Mouse (Mus musculus) heart, adult 2 months (tissue): ENCODE measurements around the gene Nme3. TPM values are rescaled to one million over a fixed set of nuclear protein-coding genes. Genes with fewer than 3 reads are reported as not detected.

Experiments used
- DNase-seq, 2 experiments: peaks; one replicate each; pipeline ENCODE4 v3.0.0; 2021
- H3K27ac ChIP-seq: fragments of 200-600 bp; 2 replicates; pipeline ENCODE4 v1.8.1; 2022
- H3K27me3 ChIP-seq: fragments of 200-500 bp; 2 replicates; pipeline ENCODE4 v1.6.1; 2012; ENCODE audit warnings: mild to moderate bottlenecking, low read length, inconsistent platforms, mixed read lengths; ENCODE audit not compliant: control insufficient read depth, insufficient read depth
- H3K36me3 ChIP-seq: fragments of 200-500 bp; 2 replicates; pipeline ENCODE4 v1.6.1; 2012; ENCODE audit warnings: low read length, inconsistent platforms; ENCODE audit not compliant: control insufficient read depth, insufficient read depth
- H3K4me1 ChIP-seq: fragments of 200-500 bp; 2 replicates; pipeline ENCODE4 v1.6.1; 2011; ENCODE audit warnings: low read length; ENCODE audit not compliant: control insufficient read depth, insufficient read depth
- H3K4me3 ChIP-seq: fragments of 200-600 bp; 2 replicates; pipeline ENCODE4 v1.8.1; 2022
- H3K79me2 ChIP-seq: fragments of 200-500 bp; replicated peaks from 2 replicates; pipeline ENCODE4 v1.6.1; 2012; ENCODE audit warnings: mild to moderate bottlenecking, inconsistent platforms, low read length, moderate library complexity, mixed read lengths; ENCODE audit not compliant: control insufficient read depth, insufficient read depth
- H3K9ac ChIP-seq: fragments of 200-500 bp; 2 replicates; pipeline ENCODE4 v1.6.1; 2012; ENCODE audit warnings: low read depth, mild to moderate bottlenecking, control low read depth, inconsistent platforms, low read length, mixed read lengths
- CTCF ChIP-seq: fragments of 200-600 bp; IDR thresholded peaks from 2 replicates; pipeline ENCODE4 v1.8.1; 2022; ENCODE audit warnings: antibody characterized with exemption, mild to moderate bottlenecking, moderate library complexity
- EP300 ChIP-seq: fragments of 200-500 bp; IDR thresholded peaks from 2 replicates; pipeline ENCODE4 v1.6.1; 2011; ENCODE audit warnings: low read depth, low read length, control low read depth; ENCODE audit not compliant: insufficient read depth
- POLR2A ChIP-seq: fragments of 200-500 bp; IDR thresholded peaks from 2 replicates; pipeline ENCODE4 v1.6.1; 2011; ENCODE audit warnings: mild to moderate bottlenecking, low read depth, low read length, control low read depth; ENCODE audit not compliant: insufficient read depth
- WGBS: fragments of 180-500 bp; shearing (Covaris S2); methylation state at CpG from one replicate; pipeline ENCODE4 v1.1.7; 2018; 5-methylcytosine and 5-hydroxymethylcytosine counted together
- intact Hi-C: fragments of 180-260 bp; cut with DNase I; formaldehyde crosslinking; loops from one replicate; pipeline ENCODE4 v1.15.1; 2025
- polyA plus RNA-seq: library from polyadenylated mRNA; depleted of rRNA; stranded (reverse); fragments of >200 nt; gene quantifications from 2 replicates; pipeline ENCODE4 v1.2.3, GENCODE M21; 2012
- total RNA-seq, 2 experiments: library from RNA; stranded (reverse); gene quantifications; 2 replicates each; pipeline ENCODE4 v1.2.3; 2021

Gene Nme3
- total and polyA plus RNA-seq, 3 experiments: 30.7 to 46.4 (median 37.7) TPM

GRCm38 (mm10) chr17:24923246-24923645 lies 26.9 kb downstream of the Nme3 start:
- Histone ChIP-seq H3K9ac (no peak overlapping the region), H3K4me3 (no peak overlapping the region), H3K27me3 (no peaks in the 10 kb centered on the region), H3K4me1 (no peaks in the 10 kb centered on the region), H3K27ac (no peak overlapping the region), H3K36me3 (peaks cover 3% of the 10 kb centered on the region), H3K79me2 (peaks cover 2% of the 10 kb centered on the region)
- 80% methylated on average over 1 of the region's 1 CpGs for WGBS
- intact Hi-C loops: no loop called here
- TF ChIP-seq POLR2A (no peak), CTCF (no peak), EP300 (no peak)
- DNase-seq: no peak

- H3K36me3 ChIP-seq: peaks cover 7% of the 10 kb centered on the region
- H3K9ac ChIP-seq: no peak overlapping the region
- DNase-seq: no peak
- peaks cover 3% of the 10 kb centered on the region for H3K79me2 ChIP-seq
- H3K4me3 ChIP-seq: no peak overlapping the region
- H3K27me3 ChIP-seq: no peaks in the 10 kb centered on the region
- TF ChIP-seq CTCF (no peak), EP300 (no peak), POLR2A (no peak)
- no peak overlapping the region for H3K27ac ChIP-seq
- intact Hi-C loops: no loop called here
- H3K4me1 ChIP-seq: peaks cover 3% of the 10 kb centered on the region
- 50% methylated on average over 1 of the region's 1 CpGs for WGBS
These were observed 33.2 kb downstream of the Nme3 start for GRCm38 (mm10) chr17:24929506-24929905.

GRCm38 (mm10) chr17:24932431-24932830 lies 36.1 kb downstream of the Nme3 start:
- peaks cover 7% of the 10 kb centered on the region for H3K4me1 ChIP-seq
- intact Hi-C loops: no loop called here
- 89% methylated on average over 4 of the region's 4 CpGs for WGBS

GRCm38 (mm10) chr17:24933163-24933562 lies 36.9 kb downstream of the Nme3 start:
- no peak for DNase-seq
- peaks cover 7% of the 10 kb centered on the region for H3K4me1 ChIP-seq
- no peak overlapping the region for H3K4me3 ChIP-seq
- WGBS: 55% methylated on average over 4 of the region's 4 CpGs
- no peaks in the 10 kb centered on the region for H3K27me3 ChIP-seq
- H3K79me2 ChIP-seq: peaks cover 4% of the 10 kb centered on the region
- intact Hi-C loops: no loop called here
- H3K27ac ChIP-seq: no peak overlapping the region
- H3K9ac ChIP-seq: no peak overlapping the region
- H3K36me3 ChIP-seq: peaks cover 4% of the 10 kb centered on the region; the same call in 1 of the 2 replicates
- TF ChIP-seq CTCF (no peak), EP300 (no peak), POLR2A (no peak)

More at GRCm38 (mm10) chr17:24932431-24932830, 36.1 kb downstream of the Nme3 start:
- no peak for TF ChIP-seq CTCF
- TF ChIP-seq POLR2A: no peak
- no peak for TF ChIP-seq EP300
- Histone ChIP-seq H3K4me3 (no peak overlapping the region), H3K79me2 (peaks cover 6% of the 10 kb centered on the region), H3K27me3 (no peaks in the 10 kb centered on the region), H3K9ac (no peak overlapping the region), H3K36me3 (peaks cover 4% of the 10 kb centered on the region), H3K27ac (no peak overlapping the region)
- DNase-seq: no peak

- Histone ChIP-seq H3K27me3 (no peaks in the 10 kb centered on the region), H3K79me2 (peaks cover 3% of the 10 kb centered on the region), H3K4me3 (peak overlapping the region; percentile 17; the same call in 1 of the 2 replicates), H3K27ac (no peak overlapping the region), H3K9ac (0 out of 2 replicates have a peak overlapping the region, but pooled peaks have one; percentile 0), H3K36me3 (peaks cover 4% of the 10 kb centered on the region; the same call in 1 of the 2 replicates), H3K4me1 (peaks cover 5% of the 10 kb centered on the region)
- TF ChIP-seq POLR2A (no peak), EP300 (no peak), CTCF (no peak)
- no peak for DNase-seq
- 19% methylated on average over 4 of the region's 4 CpGs for WGBS
- intact Hi-C loops: loop anchor here (5.0 kb wide), 1 partner anchor 337 kb away; the partner anchor contains the start of gene Ube2i
These were observed 38.6 kb downstream of the Nme3 start for GRCm38 (mm10) chr17:24934926-24935325.

GRCm38 (mm10) chr17:24935666-24936065 lies 39.4 kb downstream of the Nme3 start:
- H3K36me3 ChIP-seq: peaks cover 4% of the 10 kb centered on the region; the same call in 1 of the 2 replicates
- no peak for TF ChIP-seq POLR2A
- TF ChIP-seq EP300: no peak
- TF ChIP-seq CTCF: no peak
- peaks cover 3% of the 10 kb centered on the region for H3K79me2 ChIP-seq
- H3K4me1 ChIP-seq: peaks cover 5% of the 10 kb centered on the region
- no peak for DNase-seq
- H3K27me3 ChIP-seq: no peaks in the 10 kb centered on the region
- intact Hi-C loops: loop anchor here (2.0 to 5.0 kb wide), 2 partner anchors 25 to 337 kb away; partner anchors contain the start of genes Jpt2 and Ube2i
- peak overlapping the region; percentile 20; the same call in 1 of the 2 replicates for H3K9ac ChIP-seq
- H3K4me3 ChIP-seq: peak overlapping the region; percentile 83
- peak overlapping the region; percentile 90; the same call in 1 of the 2 replicates for H3K27ac ChIP-seq
